Mouse (Mus musculus) retina, embryonic 14.5 days (tissue): ENCODE results near the gene Dtd2.
A peak's percentile ranks its signal among the peaks of the same experiment; 100 is the strongest.

ENCODE experiments used
- DNase-seq: peaks from one replicate; pipeline ENCODE4 v3.0.0-alpha.2; 2015; ENCODE audit warnings: low spot score

The Dtd2 gene

GRCm38 (mm10) chr12:52005877-52006632 is at the start of gene Dtd2:
Dtd2 (minus strand) TSS chr12:52006501.
- peak; percentile 96 for DNase-seq

GRCm38 (mm10) chr12:52049324-52049723 is 43.0 kb upstream of the Dtd2 start:
- no peak for DNase-seq

- no peak for DNase-seq
Measured at GRCm38 (mm10) chr12:52046371-52046770, 40.1 kb upstream of the Dtd2 start.

- DNase-seq, result no peak
Measured at GRCm38 (mm10) chr12:52042818-52043336, 36.6 kb upstream of the Dtd2 start.

- DNase-seq, result peak; percentile 57
Measured at GRCm38 (mm10) chr12:52038352-52038751, 32.1 kb upstream of the Dtd2 start.

- no peak for DNase-seq
Measured at GRCm38 (mm10) chr12:52034956-52035355, 28.7 kb upstream of the Dtd2 start.

GRCm38 (mm10) chr12:52032276-52032675 is 26.0 kb upstream of the Dtd2 start:
- DNase-seq, result no peak

GRCm38 (mm10) chr12:52027963-52028362 is 21.7 kb upstream of the Dtd2 start, which contains the start of gene Gpr33:
Gpr33 (minus strand) TSS chr12:52028063.
- DNase-seq, result no peak

GRCm38 (mm10) chr12:52014494-52015029 is 8.3 kb upstream of the Dtd2 start:
- no peak for DNase-seq

GRCm38 (mm10) chr12:52014044-52014443 is 7.7 kb upstream of the Dtd2 start:
- DNase-seq, result no peak

- DNase-seq, result no peak
Measured at GRCm38 (mm10) chr12:52013274-52013673, 7.0 kb upstream of the Dtd2 start.

GRCm38 (mm10) chr12:52012159-52012558 is 5.9 kb upstream of the Dtd2 start:
- DNase-seq, result no peak

GRCm38 (mm10) chr12:52010630-52010961 is 4.3 kb upstream of the Dtd2 start:
- DNase-seq, result peak; percentile 74

- DNase-seq, result no peak
Measured at GRCm38 (mm10) chr12:52009928-52010629, 3.8 kb upstream of the Dtd2 start.

GRCm38 (mm10) chr12:52006633-52006994 is 313 bp upstream of the Dtd2 start:
- DNase-seq, result no peak

- DNase-seq, result no peak
Measured at GRCm38 (mm10) chr12:52002746-52003145, 3.6 kb downstream of the Dtd2 start.

GRCm38 (mm10) chr12:52001544-52001943 is 4.8 kb downstream of the Dtd2 start:
- peak; percentile 88 for DNase-seq

- DNase-seq, result no peak
Measured at GRCm38 (mm10) chr12:51998366-51998932, 7.9 kb downstream of the Dtd2 start.

GRCm38 (mm10) chr12:51995738-51996536 is 10.4 kb downstream of the Dtd2 start:
- DNase-seq, result no peak

- DNase-seq, result no peak
Measured at GRCm38 (mm10) chr12:51990629-51991028, 15.7 kb downstream of the Dtd2 start.

GRCm38 (mm10) chr12:51988536-51988935 is 17.8 kb downstream of the Dtd2 start:
- no peak for DNase-seq

GRCm38 (mm10) chr12:51985826-51986225 is 20.5 kb downstream of the Dtd2 start:
- DNase-seq, result no peak
